Mouse (Mus musculus) heart, embryonic 15.5 days (tissue): ENCODE measurements around the gene Klrb1a. TPM values are rescaled to one million over a fixed set of nuclear protein-coding genes. Genes with fewer than 3 reads are reported as not detected.

Experiments used
- ATAC-seq: fragments of 200-750 bp; cut with Nextera tagmentation; replicated peaks from 2 replicates; pipeline ENCODE4 v1.8.0; 2017; ENCODE audit warnings: low read depth, moderate TSS enrichment; ENCODE audit not compliant: insufficient number of reproducible peaks, insufficient read depth, low FRiP score
- H3K27ac ChIP-seq: fragments of 300-500 bp; sonication (generic); 2 replicates; pipeline ENCODE4 v1.5.1; 2015; ENCODE audit warnings: mild to moderate bottlenecking, inconsistent platforms
- H3K27me3 ChIP-seq: fragments of 300-500 bp; sonication (generic); 2 replicates; pipeline ENCODE4 v1.6.1; 2015; ENCODE audit warnings: inconsistent platforms
- H3K36me3 ChIP-seq: fragments of 300-500 bp; sonication (generic); 2 replicates; pipeline ENCODE4 v1.6.1; 2015; ENCODE audit warnings: mild to moderate bottlenecking, inconsistent platforms
- H3K4me1 ChIP-seq: fragments of 300-500 bp; sonication (generic); replicated peaks from 2 replicates; pipeline ENCODE4 v1.6.1; 2015; ENCODE audit warnings: inconsistent platforms
- H3K4me2 ChIP-seq: fragments of 300-500 bp; sonication (generic); 2 replicates; pipeline ENCODE4 v1.6.1; 2015; ENCODE audit warnings: inconsistent platforms, mild to moderate bottlenecking, moderate library complexity
- H3K4me3 ChIP-seq: fragments of 300-500 bp; sonication (generic); 2 replicates; pipeline ENCODE4 v1.5.1; 2015; ENCODE audit warnings: mild to moderate bottlenecking, inconsistent platforms
- H3K9ac ChIP-seq: fragments of 300-500 bp; sonication (generic); 2 replicates; pipeline ENCODE4 v1.6.1; 2015; ENCODE audit warnings: mild to moderate bottlenecking, inconsistent platforms
- H3K9me3 ChIP-seq: fragments of 300-500 bp; sonication (generic); replicated peaks from 2 replicates; pipeline ENCODE4 v1.6.1; 2016; ENCODE audit warnings: inconsistent platforms
- WGBS: fragments of 180-500 bp; shearing (Covaris S2); methylation state at CpG from one replicate; pipeline ENCODE4 v1.1.7; 2015; ENCODE audit warnings: mixed read lengths; 5-methylcytosine and 5-hydroxymethylcytosine counted together
- polyA plus RNA-seq: library from polyadenylated mRNA; unstranded; fragments of >200 nt; fragmentation: Nextera tagmentation; extraction: Ambion mirVana; gene quantifications from 2 replicates; pipeline ENCODE4 v1.2.1, GENCODE M21; 2015

Gene Klrb1a
- polyA plus RNA-seq, 1 experiment from 2014 or later: not detected

GRCm38 (mm10) chr6:128599555-128599954 lies 23.8 kb downstream of the Klrb1a start:
- Histone ChIP-seq H3K4me3 (no peak overlapping the region), H3K9ac (no peak overlapping the region), H3K36me3 (no peaks in the 10 kb centered on the region), H3K4me1 (0 out of 2 replicates have a peak, but pooled peaks cover 3% of the 10 kb centered on the region), H3K27ac (no peak overlapping the region), H3K27me3 (no peaks in the 10 kb centered on the region), H3K4me2 (no peak overlapping the region), H3K9me3 (no peaks in the 10 kb centered on the region)
- no peak for ATAC-seq
- WGBS: 56% methylated on average over 4 of the region's 4 CpGs

GRCm38 (mm10) chr6:128598256-128599047 lies 24.9 kb downstream of the Klrb1a start:
- H3K9ac ChIP-seq: no peak overlapping the region
- no peak for ATAC-seq
- no peak overlapping the region for H3K4me2 ChIP-seq
- 73% methylated on average over 2 of the region's 2 CpGs for WGBS
- H3K4me3 ChIP-seq: no peak overlapping the region
- no peaks in the 10 kb centered on the region for H3K9me3 ChIP-seq
- H3K27me3 ChIP-seq: no peaks in the 10 kb centered on the region
- 0 out of 2 replicates have a peak, but pooled peaks cover 3% of the 10 kb centered on the region for H3K4me1 ChIP-seq
- H3K36me3 ChIP-seq: no peaks in the 10 kb centered on the region
- H3K27ac ChIP-seq: no peak overlapping the region

GRCm38 (mm10) chr6:128597121-128597522 lies 26.2 kb downstream of the Klrb1a start:
- no peak overlapping the region for H3K27ac ChIP-seq
- no peaks in the 10 kb centered on the region for H3K4me1 ChIP-seq
- H3K9me3 ChIP-seq: no peaks in the 10 kb centered on the region
- peak; percentile 87; the same call in 1 of the 2 replicates for ATAC-seq
- peak overlapping the region; percentile 33 for H3K4me2 ChIP-seq
- 56% methylated on average over 9 of the region's 9 CpGs for WGBS
- H3K27me3 ChIP-seq: no peaks in the 10 kb centered on the region
- no peaks in the 10 kb centered on the region for H3K36me3 ChIP-seq
- H3K9ac ChIP-seq: no peak overlapping the region
- peak overlapping the region; percentile 7; the same call in 1 of the 2 replicates for H3K4me3 ChIP-seq

GRCm38 (mm10) chr6:128594651-128595050 lies 28.7 kb downstream of the Klrb1a start:
- H3K36me3 ChIP-seq: no peaks in the 10 kb centered on the region
- H3K4me1 ChIP-seq: no peaks in the 10 kb centered on the region
- no peak overlapping the region for H3K9ac ChIP-seq
- H3K27ac ChIP-seq: no peak overlapping the region
- H3K27me3 ChIP-seq: no peaks in the 10 kb centered on the region
- ATAC-seq: no peak
- H3K9me3 ChIP-seq: no peaks in the 10 kb centered on the region
- H3K4me3 ChIP-seq: no peak overlapping the region
- H3K4me2 ChIP-seq: no peak overlapping the region
- 79% methylated on average over 9 of the region's 9 CpGs for WGBS

- Histone ChIP-seq H3K4me3 (no peak overlapping the region), H3K36me3 (no peaks in the 10 kb centered on the region), H3K9ac (no peak overlapping the region), H3K27me3 (no peaks in the 10 kb centered on the region), H3K4me2 (no peak overlapping the region), H3K9me3 (no peaks in the 10 kb centered on the region), H3K27ac (no peak overlapping the region), H3K4me1 (no peaks in the 10 kb centered on the region)
- ATAC-seq: no peak
- WGBS: 65% methylated on average over 4 of the region's 4 CpGs
Observed at GRCm38 (mm10) chr6:128589426-128589825, 33.9 kb downstream of the Klrb1a start.

- H3K4me1 ChIP-seq: no peaks in the 10 kb centered on the region; the same call in 1 of the 2 replicates
- no peaks in the 10 kb centered on the region for H3K9me3 ChIP-seq
- no peak overlapping the region for H3K9ac ChIP-seq
- no peaks in the 10 kb centered on the region for H3K36me3 ChIP-seq
- no peak overlapping the region for H3K4me2 ChIP-seq
- no peak for ATAC-seq
- no peak overlapping the region for H3K27ac ChIP-seq
- 61% methylated on average over 6 of the region's 6 CpGs for WGBS
- H3K4me3 ChIP-seq: no peak overlapping the region
- H3K27me3 ChIP-seq: no peaks in the 10 kb centered on the region
Observed at GRCm38 (mm10) chr6:128587619-128588018, 35.7 kb downstream of the Klrb1a start.

- ATAC-seq: no peak
- 73% methylated on average over 11 of the region's 11 CpGs for WGBS
- H3K27me3 ChIP-seq: no peaks in the 10 kb centered on the region
Observed at GRCm38 (mm10) chr6:128585642-128586245, 37.6 kb downstream of the Klrb1a start.

GRCm38 (mm10) chr6:128584070-128584660 lies 39.2 kb downstream of the Klrb1a start:
- WGBS: 21% methylated on average over 10 of the region's 10 CpGs
- ATAC-seq: no peak
- Histone ChIP-seq H3K4me2 (no peak overlapping the region; the same call in 1 of the 2 replicates), H3K9me3 (no peaks in the 10 kb centered on the region), H3K9ac (no peak overlapping the region), H3K36me3 (no peaks in the 10 kb centered on the region), H3K27ac (no peak overlapping the region), H3K4me1 (no peaks in the 10 kb centered on the region; the same call in 1 of the 2 replicates), H3K27me3 (no peaks in the 10 kb centered on the region), H3K4me3 (no peak overlapping the region)

More at GRCm38 (mm10) chr6:128585642-128586245, 37.6 kb downstream of the Klrb1a start:
- no peak overlapping the region for H3K4me2 ChIP-seq
- no peaks in the 10 kb centered on the region for H3K36me3 ChIP-seq
- H3K9me3 ChIP-seq: no peaks in the 10 kb centered on the region
- no peaks in the 10 kb centered on the region; the same call in 1 of the 2 replicates for H3K4me1 ChIP-seq
- H3K9ac ChIP-seq: no peak overlapping the region
- H3K27ac ChIP-seq: no peak overlapping the region
- no peak overlapping the region for H3K4me3 ChIP-seq

- Histone ChIP-seq H3K4me1 (no peaks in the 10 kb centered on the region; the same call in 1 of the 2 replicates), H3K4me3 (no peak within 1 kb of the TSS), H3K4me2 (no peak within 1 kb of the TSS), H3K27me3 (no peaks in the 10 kb centered on the region), H3K36me3 (no peaks in the 10 kb centered on the region), H3K9me3 (no peaks in the 10 kb centered on the region), H3K27ac (no peak within 1 kb of the TSS), H3K9ac (no peak within 1 kb of the TSS)
- ATAC-seq: no peak
- WGBS: 62% methylated on average over 11 of the region's 11 CpGs
Observed at GRCm38 (mm10) chr6:128581508-128581907, 41.8 kb downstream of the Klrb1a start, which contains the start of gene A2ml1. A2ml1 (minus strand) TSS chr6:128581608.

- 78% methylated on average over 9 of the region's 9 CpGs for WGBS
- Histone ChIP-seq H3K36me3 (no peaks in the 10 kb centered on the region), H3K9me3 (no peaks in the 10 kb centered on the region), H3K4me3 (no peak overlapping the region), H3K4me2 (no peak overlapping the region), H3K4me1 (no peaks in the 10 kb centered on the region), H3K27ac (no peak overlapping the region), H3K27me3 (no peaks in the 10 kb centered on the region), H3K9ac (no peak overlapping the region)
- ATAC-seq: no peak
Observed at GRCm38 (mm10) chr6:128577301-128577700, 46.0 kb downstream of the Klrb1a start.

- no peaks in the 10 kb centered on the region for H3K27me3 ChIP-seq
- H3K9me3 ChIP-seq: no peaks in the 10 kb centered on the region
- H3K4me1 ChIP-seq: no peaks in the 10 kb centered on the region
- no peak overlapping the region for H3K4me3 ChIP-seq
- ATAC-seq: no peak
- H3K36me3 ChIP-seq: no peaks in the 10 kb centered on the region
- no peak overlapping the region for H3K9ac ChIP-seq
- H3K4me2 ChIP-seq: no peak overlapping the region
- no peak overlapping the region for H3K27ac ChIP-seq
- 84% methylated on average over 11 of the region's 11 CpGs for WGBS
Observed at GRCm38 (mm10) chr6:128566589-128566988, 56.7 kb downstream of the Klrb1a start.
